Mouse (Mus musculus): Measurements from ENCODE around the gene Uqcc2. TPM values are rescaled to one million over a fixed set of nuclear protein-coding genes. Genes with fewer than 3 reads are reported as not detected.

The Uqcc2 gene
- polyA plus RNA-seq, 1 experiment: 330 TPM

DNA sequence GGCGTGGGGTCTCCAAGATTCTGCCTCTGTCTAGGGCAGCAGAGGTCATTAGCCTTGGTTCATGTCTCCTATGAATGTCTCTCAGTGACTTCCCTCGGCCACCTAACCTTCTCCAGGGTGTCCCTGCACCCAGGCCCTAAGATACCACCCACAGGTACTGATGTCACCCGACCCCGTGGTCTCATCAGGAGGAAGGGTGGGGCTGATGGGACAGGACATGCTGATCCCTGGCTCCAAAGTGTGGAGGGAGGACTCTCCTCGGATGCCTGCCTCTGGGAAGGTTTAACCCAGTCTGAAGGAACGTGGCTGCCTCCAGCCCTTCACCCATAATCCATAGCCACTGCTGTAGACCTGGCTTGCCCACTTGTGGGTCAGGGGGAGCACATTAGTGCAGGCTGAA is 33.2 kb upstream of the Uqcc2 start:
- TF ChIP-seq CTCF (IDR thresholded peaks at IDR 0.05; ENCODE audit: borderline replicate concordance, insufficient read depth, low read depth, low read length) (no peak), POLR2A (IDR thresholded peaks at IDR 0.05; ENCODE audit: borderline replicate concordance, insufficient read depth, low read length) (no peak)
- Histone ChIP-seq H3K4me3 (replicated peaks; ENCODE audit: insufficient read depth, low read depth, low read length) (no peak overlapping the region), H3K27me3 (ENCODE audit: control insufficient read depth, insufficient read depth, low read length) (no peaks in the 10 kb centered on the region), H3K27ac (ENCODE audit: insufficient read depth, low read length) (no peak overlapping the region), H3K4me1 (ENCODE audit: control insufficient read depth, insufficient read depth, low read length) (peaks cover 27% of the 10 kb centered on the region)
- DNase-seq: no peak
- WGBS: 89% methylated on average over 6 of the region's 6 CpGs

DNA sequence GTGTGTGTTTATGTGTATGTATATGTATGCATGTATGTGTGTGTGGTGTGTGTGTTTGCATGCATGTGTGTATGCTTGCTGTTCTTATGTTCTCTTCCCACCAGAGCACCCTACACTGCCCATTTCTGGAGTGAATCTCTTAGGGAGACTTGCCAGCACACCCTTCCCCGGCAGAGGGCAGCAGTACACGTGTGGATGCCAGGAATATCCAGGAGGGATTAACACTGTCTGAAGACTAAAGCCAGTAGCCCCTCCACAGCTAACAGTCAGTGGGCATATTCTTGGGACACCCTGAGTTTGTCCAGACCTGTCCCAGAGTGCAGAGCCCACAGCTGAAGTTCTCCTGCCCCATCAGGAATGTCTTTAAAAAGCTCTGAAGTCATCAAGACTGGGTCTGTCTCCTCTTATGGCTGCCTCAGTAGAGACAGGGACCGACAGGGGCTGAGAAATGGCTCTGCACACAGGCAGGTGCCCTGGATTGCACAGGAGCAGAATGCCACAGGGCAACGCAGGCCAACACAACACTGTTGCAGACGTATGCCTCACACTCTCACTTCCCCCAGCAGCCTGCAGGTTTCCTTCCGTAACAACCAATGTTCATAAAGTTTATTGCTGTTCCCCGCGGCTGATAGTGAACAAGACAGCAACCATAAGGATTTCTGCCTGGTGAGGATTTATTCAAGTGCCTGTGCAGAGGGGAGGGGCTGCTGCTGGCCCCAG is 31.5 kb upstream of the Uqcc2 start:
- Histone ChIP-seq H3K4me1 (ENCODE audit: control insufficient read depth, insufficient read depth, low read length) (peaks cover 18% of the 10 kb centered on the region), H3K27me3 (ENCODE audit: control insufficient read depth, insufficient read depth, low read length) (no peaks in the 10 kb centered on the region), H3K27ac (ENCODE audit: insufficient read depth, low read length) (no peak overlapping the region), H3K4me3 (replicated peaks; ENCODE audit: insufficient read depth, low read depth, low read length) (no peak overlapping the region)
- TF ChIP-seq POLR2A (IDR thresholded peaks at IDR 0.05; ENCODE audit: borderline replicate concordance, insufficient read depth, low read length) (no peak), CTCF (IDR thresholded peaks at IDR 0.05; ENCODE audit: borderline replicate concordance, insufficient read depth, low read depth, low read length) (peak; percentile 80)
- peak; percentile 53 to 64 for DNase-seq
- 67% methylated on average over 8 of the region's 8 CpGs for whole genome bisulfite sequencing

DNA sequence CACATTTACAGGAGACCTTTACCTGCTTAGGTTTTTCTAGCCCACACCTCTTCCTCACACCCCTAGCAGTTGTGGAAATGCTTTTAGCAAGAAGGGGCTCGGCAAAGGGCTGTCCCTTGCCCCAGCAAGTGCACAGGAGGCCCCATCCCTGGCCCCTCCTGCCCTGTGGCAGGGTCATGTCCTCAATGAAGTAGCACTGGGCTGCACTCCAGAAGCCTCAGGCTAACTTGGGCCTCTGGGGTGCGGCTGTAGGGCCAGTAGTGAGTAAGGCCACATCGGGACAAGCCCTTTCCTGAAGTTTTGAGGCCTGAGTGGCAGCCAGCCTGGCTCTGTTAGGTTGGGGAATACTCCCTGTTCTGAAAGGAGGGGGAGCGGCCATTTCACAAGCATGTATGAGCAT is 27.2 kb upstream of the Uqcc2 start:
- DNase-seq: no peak
- Histone ChIP-seq H3K4me1 (ENCODE audit: control insufficient read depth, insufficient read depth, low read length) (0 out of 2 replicates have a peak, but pooled peaks cover 4% of the 10 kb centered on the region), H3K4me3 (replicated peaks; ENCODE audit: insufficient read depth, low read depth, low read length) (no peak overlapping the region), H3K27ac (ENCODE audit: insufficient read depth, low read length) (no peak overlapping the region), H3K27me3 (ENCODE audit: control insufficient read depth, insufficient read depth, low read length) (no peaks in the 10 kb centered on the region)
- TF ChIP-seq CTCF (IDR thresholded peaks at IDR 0.05; ENCODE audit: borderline replicate concordance, insufficient read depth, low read depth, low read length) (no peak), POLR2A (IDR thresholded peaks at IDR 0.05; ENCODE audit: borderline replicate concordance, insufficient read depth, low read length) (no peak)
- 87% methylated on average over 4 of the region's 4 CpGs for WGBS

GRCm38 (mm10) chr17:27159169-27159568 is 25.5 kb upstream of the Uqcc2 start:
- Histone ChIP-seq H3K4me3 (replicated peaks; ENCODE audit: insufficient read depth, low read depth, low read length) (no peak overlapping the region), H3K4me1 (ENCODE audit: control insufficient read depth, insufficient read depth, low read length) (peaks cover 13% of the 10 kb centered on the region), H3K27me3 (ENCODE audit: control insufficient read depth, insufficient read depth, low read length) (no peaks in the 10 kb centered on the region), H3K27ac (ENCODE audit: insufficient read depth, low read length) (no peak overlapping the region)
- no peak for DNase-seq
- TF ChIP-seq POLR2A (IDR thresholded peaks at IDR 0.05; ENCODE audit: borderline replicate concordance, insufficient read depth, low read length) (no peak), CTCF (IDR thresholded peaks at IDR 0.05; ENCODE audit: borderline replicate concordance, insufficient read depth, low read depth, low read length) (no peak)
- 72% methylated on average over 7 of the region's 7 CpGs for WGBS

DNA sequence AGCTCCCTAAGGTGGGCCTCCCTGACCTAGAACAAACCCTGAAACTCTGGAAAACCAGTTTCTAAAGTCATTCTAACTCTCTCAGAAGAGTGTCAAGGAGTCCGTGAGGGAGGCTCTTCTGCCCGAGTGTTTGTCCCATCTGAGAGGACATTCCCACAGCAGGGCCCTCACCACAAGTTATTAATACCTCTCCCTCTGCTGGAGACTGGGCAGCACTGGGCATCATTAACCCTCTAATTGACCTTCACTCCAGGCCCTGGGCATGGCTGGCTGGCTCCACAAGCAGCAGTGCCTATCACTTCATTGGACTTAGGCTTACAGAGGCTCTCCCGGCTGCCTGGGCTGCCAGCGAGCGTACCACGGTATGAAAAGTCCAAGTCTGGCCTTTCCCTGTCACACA is 24.7 kb upstream of the Uqcc2 start:
- H3K27ac ChIP-seq (ENCODE audit: insufficient read depth, low read length): no peak overlapping the region
- no peaks in the 10 kb centered on the region for H3K27me3 ChIP-seq (ENCODE audit: control insufficient read depth, insufficient read depth, low read length)
- 78% methylated on average over 6 of the region's 6 CpGs for WGBS
- no peak for DNase-seq
- TF ChIP-seq POLR2A (IDR thresholded peaks at IDR 0.05; ENCODE audit: borderline replicate concordance, insufficient read depth, low read length) (no peak), CTCF (IDR thresholded peaks at IDR 0.05; ENCODE audit: borderline replicate concordance, insufficient read depth, low read depth, low read length) (no peak)
- H3K4me1 ChIP-seq (ENCODE audit: control insufficient read depth, insufficient read depth, low read length): peaks cover 20% of the 10 kb centered on the region
- no peak overlapping the region for H3K4me3 ChIP-seq (replicated peaks; ENCODE audit: insufficient read depth, low read depth, low read length)

GRCm38 (mm10) chr17:27155752-27156151 is 22.0 kb upstream of the Uqcc2 start:
- WGBS: 81% methylated on average over 8 of the region's 8 CpGs
- H3K27me3 ChIP-seq (ENCODE audit: control insufficient read depth, insufficient read depth, low read length): no peaks in the 10 kb centered on the region
- DNase-seq: no peak
- no peak overlapping the region for H3K4me3 ChIP-seq (replicated peaks; ENCODE audit: insufficient read depth, low read depth, low read length)
- H3K4me1 ChIP-seq (ENCODE audit: control insufficient read depth, insufficient read depth, low read length): peaks cover 30% of the 10 kb centered on the region
- no peak overlapping the region for H3K27ac ChIP-seq (ENCODE audit: insufficient read depth, low read length)
- no peak for TF ChIP-seq POLR2A (IDR thresholded peaks at IDR 0.05; ENCODE audit: borderline replicate concordance, insufficient read depth, low read length)
- TF ChIP-seq CTCF (IDR thresholded peaks at IDR 0.05; ENCODE audit: borderline replicate concordance, insufficient read depth, low read depth, low read length): no peak

DNA sequence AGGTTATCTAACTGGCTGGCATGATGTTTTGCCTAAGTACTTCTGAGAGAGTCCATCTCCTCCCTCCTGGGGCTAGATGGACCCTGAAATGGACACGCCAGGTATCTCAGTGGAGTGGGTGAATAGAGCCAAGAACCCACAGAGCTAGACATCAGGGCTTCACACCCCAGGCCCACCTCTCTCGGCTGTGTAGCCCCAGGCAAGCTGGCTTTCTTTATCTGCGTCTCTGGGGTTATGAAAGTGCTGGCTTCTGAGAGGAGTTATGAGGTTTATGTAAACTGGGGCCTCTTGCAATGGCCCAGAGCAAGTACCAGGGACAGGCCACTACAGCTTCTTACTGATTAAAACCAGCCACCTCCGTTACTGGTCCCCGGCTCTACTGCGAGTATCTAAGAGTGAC is 21.2 kb upstream of the Uqcc2 start:
- Histone ChIP-seq H3K4me3 (replicated peaks; ENCODE audit: insufficient read depth, low read depth, low read length) (no peak overlapping the region), H3K27me3 (ENCODE audit: control insufficient read depth, insufficient read depth, low read length) (no peaks in the 10 kb centered on the region), H3K4me1 (ENCODE audit: control insufficient read depth, insufficient read depth, low read length) (peaks cover 31% of the 10 kb centered on the region), H3K27ac (ENCODE audit: insufficient read depth, low read length) (peak overlapping the region; percentile 26; the same call in 1 of the 2 replicates)
- 78% methylated on average over 6 of the region's 6 CpGs for WGBS
- DNase-seq: no peak
- TF ChIP-seq POLR2A (IDR thresholded peaks at IDR 0.05; ENCODE audit: borderline replicate concordance, insufficient read depth, low read length): no peak
- TF ChIP-seq CTCF (IDR thresholded peaks at IDR 0.05; ENCODE audit: borderline replicate concordance, insufficient read depth, low read depth, low read length): no peak

DNA sequence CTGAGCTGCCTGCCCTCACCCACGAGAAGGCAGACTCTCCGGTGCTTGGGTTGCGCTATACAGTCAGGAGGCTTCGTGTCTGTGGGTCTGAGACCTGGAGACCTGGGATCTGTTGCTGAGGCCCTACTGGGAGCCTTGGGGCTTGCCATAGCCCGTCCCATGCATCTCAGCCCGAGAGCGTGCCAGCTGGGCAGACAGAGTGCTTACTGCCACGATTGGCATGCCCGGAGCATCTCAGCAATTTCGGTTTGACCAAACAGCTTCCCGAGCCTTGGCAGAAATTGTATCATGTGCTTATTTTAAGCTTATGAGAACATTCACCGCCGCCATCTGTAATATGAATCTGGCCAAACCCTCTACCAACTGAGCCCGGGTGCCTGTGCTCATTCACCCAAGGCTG is 20.5 kb upstream of the Uqcc2 start:
- H3K27ac ChIP-seq (ENCODE audit: insufficient read depth, low read length): peak overlapping the region; percentile 26

More for the DNA sequence above, 20.5 kb upstream of the Uqcc2 start:
- 17% methylated on average over 14 of the region's 14 CpGs for WGBS
- H3K27me3 ChIP-seq (ENCODE audit: control insufficient read depth, insufficient read depth, low read length): no peaks in the 10 kb centered on the region
- TF ChIP-seq POLR2A (IDR thresholded peaks at IDR 0.05; ENCODE audit: borderline replicate concordance, insufficient read depth, low read length) (no peak), CTCF (IDR thresholded peaks at IDR 0.05; ENCODE audit: borderline replicate concordance, insufficient read depth, low read depth, low read length) (no peak)
- no peak overlapping the region for H3K4me3 ChIP-seq (replicated peaks; ENCODE audit: insufficient read depth, low read depth, low read length)
- DNase-seq: peak; percentile 72 to 79
- H3K4me1 ChIP-seq (ENCODE audit: control insufficient read depth, insufficient read depth, low read length): peaks cover 31% of the 10 kb centered on the region
